Mouse (Mus musculus): ENCODE results near the gene Slc6a9.

Slc6a9 gene

DNA sequence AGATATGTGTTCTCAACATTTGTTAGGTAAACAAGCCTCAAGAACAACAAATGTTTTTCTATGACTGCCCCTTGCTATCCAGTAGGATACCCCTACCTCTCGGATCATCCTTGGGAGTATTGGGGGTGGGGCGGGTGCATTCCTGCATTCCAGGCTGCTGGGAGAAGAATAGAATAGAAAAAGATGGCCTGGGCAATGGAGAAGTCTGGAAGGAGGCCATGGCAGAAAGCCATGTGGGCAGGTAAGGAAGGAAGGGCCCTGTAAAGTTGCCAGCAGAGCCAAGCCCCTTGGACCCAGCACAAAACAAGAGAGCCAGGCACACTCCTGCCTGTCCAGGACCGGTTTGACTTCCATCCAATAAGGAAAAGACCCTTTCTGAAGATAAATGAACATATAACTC lies 79.1 kb downstream of the Slc6a9 start:
- no peak for DNase-seq (ENCODE audit: low read depth)

DNA sequence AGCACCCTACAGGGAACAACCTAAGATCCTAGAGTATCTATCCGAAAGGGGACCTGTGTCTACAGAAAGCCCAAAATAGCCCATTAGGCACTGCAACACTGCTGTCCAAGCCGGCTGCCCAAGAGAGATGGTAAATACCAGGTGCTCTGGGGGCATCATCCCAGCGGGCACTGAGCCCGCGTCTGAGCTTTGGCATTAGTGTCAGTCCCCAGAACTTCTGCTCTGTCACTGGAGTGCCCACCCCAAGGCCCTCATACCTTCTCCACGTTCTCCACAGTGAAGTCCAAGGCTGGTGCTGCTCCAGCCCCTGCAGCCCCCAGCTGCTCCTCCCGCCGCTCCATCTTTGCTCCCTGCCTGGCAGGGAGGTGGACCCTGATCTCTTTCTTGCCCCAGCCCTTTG lies 79.7 kb downstream of the Slc6a9 start:
- DNase-seq (ENCODE audit: low read depth) = peak; percentile 20

DNA sequence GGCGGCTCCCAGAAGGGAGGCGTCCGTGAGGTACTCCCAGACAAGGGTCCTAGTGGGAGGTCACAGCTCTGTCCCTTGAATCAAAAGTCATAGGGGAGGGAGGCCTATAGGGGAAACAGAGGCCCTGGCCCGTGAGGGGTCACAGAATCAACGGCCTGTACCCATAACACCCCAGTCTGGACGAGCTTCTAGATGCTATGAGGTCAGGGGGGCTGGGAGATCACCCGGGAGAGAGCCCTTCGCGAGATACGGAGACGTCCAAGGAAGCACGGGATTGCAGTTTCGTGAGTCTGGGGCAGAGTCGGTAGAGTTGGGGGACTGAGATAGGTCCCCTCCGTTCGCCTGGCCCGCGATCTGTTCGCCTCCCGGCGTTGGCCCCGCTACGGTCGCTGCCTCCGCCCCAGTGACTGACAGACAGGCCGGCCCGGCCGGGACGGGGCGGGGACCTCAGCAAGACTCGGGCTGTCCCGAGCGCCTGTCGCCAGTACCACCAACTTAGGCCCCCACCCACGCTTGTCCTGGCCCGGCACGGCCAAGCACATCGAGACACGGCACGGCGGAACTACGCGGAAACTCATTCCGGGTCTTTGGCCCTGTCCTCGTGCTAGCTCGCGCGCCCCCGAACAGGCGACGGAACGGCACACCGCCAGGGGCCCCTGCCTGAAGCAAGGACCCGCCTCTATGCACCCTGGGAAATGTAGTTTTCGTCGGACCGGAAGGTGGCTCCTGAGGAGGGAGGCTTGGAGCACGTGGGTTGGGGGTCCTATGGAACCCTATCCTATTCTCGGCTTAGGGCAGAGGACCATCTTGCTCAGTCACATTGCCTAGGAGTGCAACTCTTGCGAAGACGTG lies 80.5 kb downstream of the Slc6a9 start, which contains the start of gene Ipo13:
Gene Ipo13 (minus strand): TSS at position 409 of the 852 bp plus-strand sequence.
- peak; percentile 95 for DNase-seq (ENCODE audit: low read depth)

DNA sequence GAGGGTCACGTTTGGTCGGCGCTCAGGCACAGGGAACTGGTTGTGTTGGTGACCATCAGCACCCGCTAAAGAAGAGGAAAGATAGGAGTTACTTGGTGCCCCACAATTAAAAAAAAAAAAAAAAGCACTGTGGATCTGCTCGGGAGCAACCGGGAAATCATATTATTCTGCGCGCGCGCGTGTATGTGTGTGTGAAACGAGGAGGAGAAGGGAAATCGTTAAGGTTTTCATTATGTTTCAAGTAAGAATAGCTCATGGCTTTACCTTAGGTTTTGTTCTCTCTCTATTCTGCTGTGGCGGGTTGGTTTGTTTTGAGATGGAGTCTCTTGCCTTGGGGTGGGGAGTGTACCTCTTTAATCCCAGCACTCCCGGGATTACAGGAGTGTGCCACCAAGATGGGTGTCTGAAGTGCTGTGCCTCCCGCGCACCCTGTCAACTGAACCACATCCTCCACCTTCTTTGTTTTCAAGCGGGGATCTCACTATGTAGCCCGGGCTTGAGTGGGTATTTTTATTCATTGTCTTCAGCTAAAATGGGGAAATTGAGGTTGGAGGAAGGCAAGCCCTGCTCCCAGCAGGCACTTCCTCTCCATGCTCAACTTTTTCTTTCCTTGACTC lies 81.3 kb downstream of the Slc6a9 start:
- DNase-seq (ENCODE audit: low read depth) = no peak

DNA sequence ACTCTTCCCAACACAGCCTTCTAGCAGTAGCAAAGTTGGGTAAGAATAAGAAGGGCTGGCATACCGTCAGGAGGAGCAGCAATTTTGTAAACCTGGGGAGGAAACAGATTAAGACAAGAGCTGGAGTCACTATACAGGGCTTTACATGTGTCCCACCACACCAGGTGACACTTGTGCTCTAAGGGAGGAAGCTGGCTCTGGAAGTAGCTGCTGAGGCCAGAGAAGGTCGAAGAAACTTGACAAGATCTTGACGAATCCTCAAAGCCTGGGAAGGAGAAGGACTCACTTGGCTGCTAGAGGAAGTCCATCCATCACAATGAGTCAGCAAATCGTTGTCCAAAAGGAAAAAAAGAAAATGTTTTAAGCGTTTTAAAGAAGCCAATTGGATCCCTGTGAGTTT lies 82.1 kb downstream of the Slc6a9 start:
- peak; percentile 9 for DNase-seq (ENCODE audit: low read depth)

DNA sequence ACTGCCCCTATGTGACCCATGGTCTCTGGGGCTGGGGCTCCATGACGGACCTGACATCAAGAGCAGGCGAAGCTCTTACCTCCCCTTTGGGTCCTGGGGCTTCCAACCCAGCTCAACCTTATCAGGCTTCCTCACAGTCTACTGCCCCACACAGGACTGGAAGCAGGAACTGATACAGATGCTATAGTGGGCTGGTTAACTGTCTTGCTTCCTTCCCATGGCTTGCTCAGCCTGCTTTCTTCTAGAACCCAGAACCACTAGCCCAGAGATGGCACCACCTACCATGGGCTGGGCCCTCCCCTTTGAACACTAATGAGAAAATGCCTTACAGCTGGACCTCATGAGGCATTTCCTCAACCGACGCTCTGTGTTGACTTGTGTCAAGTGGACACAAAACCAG lies 83.1 kb downstream of the Slc6a9 start:
- DNase-seq (ENCODE audit: low read depth) = no peak

DNA sequence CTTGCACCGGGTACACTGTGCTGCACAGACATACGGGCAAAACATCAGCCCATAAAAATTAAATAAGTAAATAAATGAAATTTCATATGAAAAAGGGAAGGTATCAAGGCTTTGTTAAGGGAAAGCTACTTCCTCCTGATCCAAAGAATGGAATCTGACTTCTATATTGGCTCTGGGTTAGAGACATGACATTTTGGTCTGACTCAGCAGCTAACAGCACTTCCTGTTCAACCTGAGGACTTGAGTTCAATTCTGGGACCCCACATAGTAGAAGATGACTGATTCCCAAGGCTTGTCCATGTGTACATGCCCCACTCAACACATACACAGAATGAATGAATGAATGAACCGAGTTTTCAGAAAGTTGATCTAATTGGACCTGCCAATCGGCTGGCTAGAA lies 83.5 kb downstream of the Slc6a9 start:
- DNase-seq (ENCODE audit: low read depth) = no peak

DNA sequence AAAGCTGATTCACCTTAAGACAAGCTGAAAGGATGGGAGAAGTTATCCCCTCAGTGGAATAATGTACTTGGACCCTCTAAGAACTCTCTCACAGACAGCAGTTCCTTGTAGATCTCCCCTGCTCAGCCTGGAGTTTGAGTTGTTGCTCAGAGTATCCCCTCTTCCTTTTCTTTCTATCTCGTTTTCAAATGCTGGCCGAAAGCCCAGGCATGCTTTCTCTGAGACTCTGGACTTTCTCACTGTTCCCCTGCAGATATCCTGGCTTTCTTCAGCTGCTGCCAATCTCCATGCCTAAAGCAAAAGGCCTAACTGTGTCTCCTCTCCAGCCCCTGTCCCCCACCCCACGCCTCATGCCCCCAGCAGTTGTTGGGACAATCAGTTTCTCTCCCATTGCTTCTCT lies 84.0 kb downstream of the Slc6a9 start:
- no peak for DNase-seq (ENCODE audit: low read depth)

DNA sequence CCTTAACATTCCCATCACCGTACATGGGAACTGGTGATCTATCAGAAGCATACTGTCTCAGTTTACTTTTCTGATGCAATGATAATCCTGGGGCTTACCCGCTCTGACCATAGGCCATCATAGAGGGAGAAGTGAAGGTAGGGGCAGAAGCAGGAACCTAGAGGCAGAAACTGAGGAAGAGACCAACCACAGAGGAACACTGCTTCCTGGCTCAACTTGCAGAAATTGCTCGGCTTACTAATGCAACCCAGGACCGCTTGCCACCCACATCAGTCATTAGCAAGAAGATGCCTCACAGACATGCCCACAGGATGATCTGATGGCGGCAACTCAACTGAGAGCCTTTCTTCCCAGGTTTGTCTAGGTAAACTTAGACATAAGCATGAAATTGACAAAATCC lies 84.5 kb downstream of the Slc6a9 start:
- no peak for DNase-seq (ENCODE audit: low read depth)

DNA sequence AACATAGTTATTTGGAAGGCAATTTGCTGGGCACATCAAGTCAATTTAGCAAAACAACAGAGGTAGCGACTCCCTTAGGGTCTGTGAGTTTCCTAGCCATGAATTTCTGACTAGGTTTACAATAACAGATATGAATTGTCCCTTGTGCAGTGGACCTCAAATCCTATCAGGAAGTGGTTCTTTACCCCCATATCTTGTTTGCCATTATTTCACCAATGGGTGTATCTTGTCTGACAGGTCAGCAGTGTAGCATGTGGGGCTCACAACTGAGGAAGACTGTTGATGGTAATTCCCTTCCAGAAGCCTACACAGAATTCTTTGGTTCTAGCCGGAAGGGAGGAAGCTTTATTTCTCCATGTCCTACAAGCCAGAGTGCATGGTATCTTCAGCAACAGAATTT lies 87.1 kb downstream of the Slc6a9 start:
- DNase-seq (ENCODE audit: low read depth) = no peak

DNA sequence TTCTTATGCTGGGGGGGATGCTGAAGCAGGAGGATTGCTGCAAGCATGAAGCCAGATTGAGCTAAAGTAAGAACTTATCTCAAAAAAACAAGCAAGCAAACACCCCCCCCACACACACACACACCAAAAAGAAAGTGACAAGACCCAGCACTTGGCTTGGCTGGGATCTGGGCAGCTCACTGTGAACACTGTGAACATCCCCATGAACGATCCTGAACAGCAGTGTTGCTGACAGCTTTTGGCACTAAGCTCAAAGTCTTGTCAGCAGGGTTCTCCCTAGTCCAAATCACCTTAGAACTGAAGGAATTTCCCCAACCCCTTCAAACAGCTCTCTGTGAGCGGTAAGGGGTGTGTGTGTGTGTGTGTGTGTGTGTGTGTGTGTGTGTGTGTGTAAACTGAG lies 89.1 kb downstream of the Slc6a9 start:
- DNase-seq (ENCODE audit: low read depth) = no peak

All from naive thymus-derived CD4-positive, alpha-beta T cell, adult 2 months (primary cell).